Mouse (Mus musculus): ENCODE data around the gene Stx11. TPM values are rescaled to one million over a fixed set of nuclear protein-coding genes. Genes with fewer than 3 reads are reported as not detected.

Stx11 gene
- polyA plus RNA-seq (2012; rRNA removed): 0.95 and 1.0 TPM in 2 replicates

- no peak for TF ChIP-seq POLR2A (IDR thresholded peaks at IDR 0.05; ENCODE audit: borderline replicate concordance, extremely low read depth, insufficient read depth, insufficient read length, poor library complexity, severe bottlenecking)
- TF ChIP-seq CTCF (IDR thresholded peaks at IDR 0.05; ENCODE audit: borderline replicate concordance, extremely low read depth, insufficient read depth, insufficient read length): no peak
- peak; percentile 67 for DNase-seq (ENCODE audit: low read depth)
These were observed at the start of gene Stx11 for GRCm38 (mm10) chr10:12964151-12965075. Stx11 (minus strand) TSS chr10:12964298.

GRCm38 (mm10) chr10:13008737-13009121 lies 44.6 kb upstream of the Stx11 start:
- no peak for TF ChIP-seq CTCF (IDR thresholded peaks at IDR 0.05; ENCODE audit: borderline replicate concordance, extremely low read depth, insufficient read depth, insufficient read length)
- no peak for TF ChIP-seq POLR2A (IDR thresholded peaks at IDR 0.05; ENCODE audit: borderline replicate concordance, extremely low read depth, insufficient read depth, insufficient read length, poor library complexity, severe bottlenecking)
- DNase-seq (ENCODE audit: low read depth): no peak

- TF ChIP-seq POLR2A (IDR thresholded peaks at IDR 0.05; ENCODE audit: borderline replicate concordance, extremely low read depth, insufficient read depth, insufficient read length, poor library complexity, severe bottlenecking): peak; percentile 45; the same call in 1 of the 2 replicates
- no peak for TF ChIP-seq CTCF (IDR thresholded peaks at IDR 0.05; ENCODE audit: borderline replicate concordance, extremely low read depth, insufficient read depth, insufficient read length)
- DNase-seq (ENCODE audit: low read depth): peak; percentile 99
These were observed 44.0 kb upstream of the Stx11 start for GRCm38 (mm10) chr10:13007876-13008736.

- no peak for DNase-seq (ENCODE audit: low read depth)
These were observed 40.9 kb upstream of the Stx11 start, which contains the start of gene Sf3b5 for GRCm38 (mm10) chr10:13005043-13005442. Sf3b5 (plus strand) TSS chr10:13005343.

GRCm38 (mm10) chr10:12996736-12997477 lies 32.8 kb upstream of the Stx11 start:
- TF ChIP-seq POLR2A (IDR thresholded peaks at IDR 0.05; ENCODE audit: borderline replicate concordance, extremely low read depth, insufficient read depth, insufficient read length, poor library complexity, severe bottlenecking) (no peak), CTCF (IDR thresholded peaks at IDR 0.05; ENCODE audit: borderline replicate concordance, extremely low read depth, insufficient read depth, insufficient read length) (peak; percentile 77)
- DNase-seq (ENCODE audit: low read depth): peak; percentile 89

More at GRCm38 (mm10) chr10:13005043-13005442, 40.9 kb upstream of the Stx11 start, which contains the start of gene Sf3b5:
- no peak for TF ChIP-seq CTCF (IDR thresholded peaks at IDR 0.05; ENCODE audit: borderline replicate concordance, extremely low read depth, insufficient read depth, insufficient read length)
- no peak for TF ChIP-seq POLR2A (IDR thresholded peaks at IDR 0.05; ENCODE audit: borderline replicate concordance, extremely low read depth, insufficient read depth, insufficient read length, poor library complexity, severe bottlenecking)

GRCm38 (mm10) chr10:12993411-12994039 lies 29.4 kb upstream of the Stx11 start:
- no peak for DNase-seq (ENCODE audit: low read depth)
- no peak for TF ChIP-seq POLR2A (IDR thresholded peaks at IDR 0.05; ENCODE audit: borderline replicate concordance, extremely low read depth, insufficient read depth, insufficient read length, poor library complexity, severe bottlenecking)
- no peak for TF ChIP-seq CTCF (IDR thresholded peaks at IDR 0.05; ENCODE audit: borderline replicate concordance, extremely low read depth, insufficient read depth, insufficient read length)

GRCm38 (mm10) chr10:12991953-12992352 lies 27.9 kb upstream of the Stx11 start:
- TF ChIP-seq POLR2A (IDR thresholded peaks at IDR 0.05; ENCODE audit: borderline replicate concordance, extremely low read depth, insufficient read depth, insufficient read length, poor library complexity, severe bottlenecking) (no peak), CTCF (IDR thresholded peaks at IDR 0.05; ENCODE audit: borderline replicate concordance, extremely low read depth, insufficient read depth, insufficient read length) (no peak)
- DNase-seq (ENCODE audit: low read depth): no peak

- no peak for DNase-seq (ENCODE audit: low read depth)
- TF ChIP-seq CTCF (IDR thresholded peaks at IDR 0.05; ENCODE audit: borderline replicate concordance, extremely low read depth, insufficient read depth, insufficient read length): no peak
- TF ChIP-seq POLR2A (IDR thresholded peaks at IDR 0.05; ENCODE audit: borderline replicate concordance, extremely low read depth, insufficient read depth, insufficient read length, poor library complexity, severe bottlenecking): no peak
These were observed 22.8 kb upstream of the Stx11 start for GRCm38 (mm10) chr10:12986943-12987342.

GRCm38 (mm10) chr10:12986485-12986884 lies 22.4 kb upstream of the Stx11 start:
- peak; percentile 65 for DNase-seq (ENCODE audit: low read depth)
- TF ChIP-seq CTCF (IDR thresholded peaks at IDR 0.05; ENCODE audit: borderline replicate concordance, extremely low read depth, insufficient read depth, insufficient read length) (no peak), POLR2A (IDR thresholded peaks at IDR 0.05; ENCODE audit: borderline replicate concordance, extremely low read depth, insufficient read depth, insufficient read length, poor library complexity, severe bottlenecking) (no peak)

GRCm38 (mm10) chr10:12985028-12985427 lies 20.9 kb upstream of the Stx11 start:
- no peak for DNase-seq (ENCODE audit: low read depth)
- TF ChIP-seq CTCF (IDR thresholded peaks at IDR 0.05; ENCODE audit: borderline replicate concordance, extremely low read depth, insufficient read depth, insufficient read length) (no peak), POLR2A (IDR thresholded peaks at IDR 0.05; ENCODE audit: borderline replicate concordance, extremely low read depth, insufficient read depth, insufficient read length, poor library complexity, severe bottlenecking) (no peak)
